Mouse (Mus musculus): Measurements from ENCODE around the gene Uck2.

- TF ChIP-seq POLR2A (IDR thresholded peaks at IDR 0.05; ENCODE audit: insufficient read depth, low read depth, low read length) (no peak), CTCF (IDR thresholded peaks at IDR 0.05; ENCODE audit: insufficient read depth, low read depth, low read length) (no peak)
These were observed 38.1 kb downstream of the Uck2 start for GRCm38 (mm10) chr1:167246976-167247375.
